Mouse (Mus musculus) erythroblast, embryonic 14.5 days (primary cell): ENCODE data around the gene Gm17617.

ENCODE experiments used
- GATA1 ChIP-seq: IDR thresholded peaks from 2 replicates; pipeline ENCODE4 v1.6.1; 2012; ENCODE audit warnings: low read length, inconsistent platforms, mixed read lengths
- TAL1 ChIP-seq: IDR thresholded peaks from 3 replicates; pipeline ENCODE4 v1.6.1; 2012; ENCODE audit warnings: low read length, inconsistent platforms, mixed read lengths

GRCm38 (mm10) chr13:55174347-55174746 lies 41.0 kb upstream of the Gm17617 start:
- no peak for TF ChIP-seq GATA1
- TF ChIP-seq TAL1 = no peak
